Mouse (Mus musculus) embryo, embryonic 11 days (tissue): ENCODE results near the gene Rab7b.

Source experiments
- DNase-seq: peaks from one replicate; pipeline ENCODE4 v3.0.0-alpha.2; 2015

Rab7b gene

GRCm38 (mm10) chr1:131696325-131696724 lies 7.8 kb downstream of the Rab7b start:
- no peak for DNase-seq

GRCm38 (mm10) chr1:131698770-131699169 lies 10.3 kb downstream of the Rab7b start:
- no peak for DNase-seq

- DNase-seq, result no peak
Observed at GRCm38 (mm10) chr1:131699642-131700041, 11.1 kb downstream of the Rab7b start.

GRCm38 (mm10) chr1:131700447-131700846 lies 12.0 kb downstream of the Rab7b start:
- DNase-seq, result no peak

- no peak for DNase-seq
Observed at GRCm38 (mm10) chr1:131701391-131701790, 12.9 kb downstream of the Rab7b start.

GRCm38 (mm10) chr1:131702094-131702766 lies 13.7 kb downstream of the Rab7b start:
- DNase-seq, result no peak

- DNase-seq, result no peak
Observed at GRCm38 (mm10) chr1:131703482-131703881, 15.0 kb downstream of the Rab7b start.

GRCm38 (mm10) chr1:131708338-131708737 lies 19.8 kb downstream of the Rab7b start:
- peak; percentile 67 for DNase-seq

GRCm38 (mm10) chr1:131711518-131711917 lies 23.0 kb downstream of the Rab7b start:
- DNase-seq, result no peak

GRCm38 (mm10) chr1:131712386-131712785 lies 23.9 kb downstream of the Rab7b start:
- peak; percentile 91 for DNase-seq

- DNase-seq, result no peak
Observed at GRCm38 (mm10) chr1:131714388-131715337, 26.2 kb downstream of the Rab7b start.

GRCm38 (mm10) chr1:131718952-131719694 lies 30.6 kb downstream of the Rab7b start:
- DNase-seq, result peak; percentile 28

GRCm38 (mm10) chr1:131721989-131722388 lies 33.5 kb downstream of the Rab7b start:
- no peak for DNase-seq

GRCm38 (mm10) chr1:131723549-131723948 lies 35.1 kb downstream of the Rab7b start:
- DNase-seq, result no peak

GRCm38 (mm10) chr1:131726586-131726985 lies 38.1 kb downstream of the Rab7b start:
- no peak for DNase-seq

- no peak for DNase-seq
Observed at GRCm38 (mm10) chr1:131730639-131731437, 42.3 kb downstream of the Rab7b start.

- DNase-seq, result no peak
Observed at GRCm38 (mm10) chr1:131733474-131734180, 45.1 kb downstream of the Rab7b start.

GRCm38 (mm10) chr1:131734657-131735273 lies 46.3 kb downstream of the Rab7b start:
- no peak for DNase-seq

- no peak for DNase-seq
Observed at GRCm38 (mm10) chr1:131736494-131736893, 48.0 kb downstream of the Rab7b start.

GRCm38 (mm10) chr1:131737269-131737668 lies 48.8 kb downstream of the Rab7b start:
- no peak for DNase-seq

GRCm38 (mm10) chr1:131738760-131739159 lies 50.3 kb downstream of the Rab7b start:
- no peak for DNase-seq
